Mouse (Mus musculus) Patski (cell line): ENCODE data around the gene Jak1. TPM values are rescaled to one million over a fixed set of nuclear protein-coding genes. Genes with fewer than 3 reads are reported as not detected.
A peak's percentile ranks its signal among the peaks of the same experiment; 100 is the strongest.

Source experiments
- ATAC-seq: fragments of 100-300 bp; one replicate; pipeline ENCODE4 v1.8.0; 2021
- CTCF ChIA-PET: fragments of 350-600 bp; sonication (Branson Sonifier 250); formaldehyde crosslinking; loops from one replicate; lab custom pipeline; 2022; ENCODE audit warnings: inconsistent platforms; lab: Charles Lee
- POLR2A ChIA-PET: fragments of 350-600 bp; sonication (Branson Sonifier 250); formaldehyde crosslinking; loops from one replicate; lab custom pipeline; 2022; ENCODE audit warnings: antibody characterized with exemption, inconsistent platforms; lab: Charles Lee
- DNase-seq: peaks from one replicate; pipeline ENCODE4 v3.0.0-alpha.2; 2011; ENCODE audit warnings: low read depth, low spot score
- H3K27me3 ChIP-seq: fragments of 371-371 bp; one replicate; pipeline ENCODE4 v1.5.1; 2021
- CTCF ChIP-seq: fragments of 100-300 bp; IDR thresholded peaks from one replicate; pipeline ENCODE4 v1.5.1; 2021
- in situ Hi-C: fragments of 300-500 bp; cut with MboI; formaldehyde crosslinking; loops from 3 replicates; pipeline ENCODE4 v1.11.1; 2018; ENCODE audit warnings: low pct_unique_long_range_greater_than_20kb, mixed read lengths
- polyA plus RNA-seq: library from polyadenylated mRNA; unstranded; gene quantifications from one replicate; pipeline ENCODE4 v1.2.3, GENCODE M21; 2021

Gene Jak1
- polyA plus RNA-seq, 1 experiment from 2014 or later, result 115 TPM

- TF ChIP-seq CTCF, result no peak
- no peaks in the 10 kb centered on the region for H3K27me3 ChIP-seq
- POLR2A ChIA-PET, result no interaction called here
- in situ Hi-C loops, result no loop called here
- CTCF ChIA-PET, result interaction anchor here (0.8 to 1.5 kb wide), 2 partner anchors 10 to 11 kb away, joined by 3 to 6 read pairs; no protein-coding TSS in a partner anchor
- no peak for DNase-seq
- no peak for ATAC-seq
These were observed 45.2 kb downstream of the Jak1 start for GRCm38 (mm10) chr4:101219839-101220238.

- no peak for DNase-seq
- H3K27me3 ChIP-seq, result no peaks in the 10 kb centered on the region
- no peak for TF ChIP-seq CTCF
- ATAC-seq, result no peak
- CTCF ChIA-PET, result interaction anchor here (1.5 kb wide), 2 partner anchors 15 to 132 kb away, joined by 3 to 4 read pairs; no protein-coding TSS in a partner anchor
- POLR2A ChIA-PET, result interaction anchor here (0.6 kb wide), 1 partner anchor 21 kb away, joined by 3 read pairs; no protein-coding TSS in a partner anchor
- in situ Hi-C loops, result no loop called here
These were observed 48.0 kb downstream of the Jak1 start for GRCm38 (mm10) chr4:101217026-101217540.

GRCm38 (mm10) chr4:101216286-101216685 is 48.8 kb downstream of the Jak1 start:
- no peaks in the 10 kb centered on the region for H3K27me3 ChIP-seq
- in situ Hi-C loops, result no loop called here
- POLR2A ChIA-PET, result no interaction called here
- DNase-seq (no peak), ATAC-seq (no peak)
- CTCF ChIA-PET, result no interaction called here
- no peak for TF ChIP-seq CTCF

GRCm38 (mm10) chr4:101213477-101213876 is 51.6 kb downstream of the Jak1 start:
- in situ Hi-C loops, result no loop called here
- no peaks in the 10 kb centered on the region for H3K27me3 ChIP-seq
- POLR2A ChIA-PET, result no interaction called here
- TF ChIP-seq CTCF, result no peak
- CTCF ChIA-PET, result no interaction called here
- no peak for DNase-seq
- no peak for ATAC-seq

- ChIA-PET CTCF (no interaction called here), POLR2A (no interaction called here)
- H3K27me3 ChIP-seq, result no peaks in the 10 kb centered on the region
- ATAC-seq (no peak), DNase-seq (no peak)
- no peak for TF ChIP-seq CTCF
- in situ Hi-C loops, result no loop called here
These were observed 57.6 kb downstream of the Jak1 start for GRCm38 (mm10) chr4:101207492-101207891.

- CTCF ChIA-PET, result no interaction called here
- no peak for DNase-seq
- in situ Hi-C loops, result no loop called here
- TF ChIP-seq CTCF, result no peak
- no peak for ATAC-seq
- POLR2A ChIA-PET, result interaction anchor here (1.0 kb wide), 1 partner anchor 58 kb away, joined by 3 read pairs; no protein-coding TSS in a partner anchor
- no peaks in the 10 kb centered on the region for H3K27me3 ChIP-seq
These were observed 61.6 kb downstream of the Jak1 start for GRCm38 (mm10) chr4:101203518-101203917.

GRCm38 (mm10) chr4:101202626-101203025 is 62.5 kb downstream of the Jak1 start:
- ATAC-seq (peak; percentile 99), DNase-seq (peak; percentile 80)
- TF ChIP-seq CTCF, result no peak
- in situ Hi-C loops, result no loop called here
- CTCF ChIA-PET, result interaction anchor here (0.9 to 1.1 kb wide), 2 partner anchors 15 to 154 kb away, joined by 3 read pairs; no protein-coding TSS in a partner anchor
- H3K27me3 ChIP-seq, result no peaks in the 10 kb centered on the region
- POLR2A ChIA-PET, result no interaction called here

GRCm38 (mm10) chr4:101199433-101200081 is 65.5 kb downstream of the Jak1 start:
- no peaks in the 10 kb centered on the region for H3K27me3 ChIP-seq
- no peak for TF ChIP-seq CTCF
- ATAC-seq (no peak), DNase-seq (no peak)
- ChIA-PET CTCF (interaction anchor here (1.3 kb wide), 1 partner anchor 32 kb away, joined by 3 read pairs; no protein-coding TSS in a partner anchor), POLR2A (no interaction called here)
- in situ Hi-C loops, result no loop called here

- DNase-seq, result no peak
- ChIA-PET POLR2A (no interaction called here), CTCF (no interaction called here)
- no peak for TF ChIP-seq CTCF
- H3K27me3 ChIP-seq, result no peaks in the 10 kb centered on the region
- in situ Hi-C loops, result no loop called here
- ATAC-seq, result no peak
These were observed 66.7 kb downstream of the Jak1 start for GRCm38 (mm10) chr4:101198333-101198732.

- ATAC-seq (no peak), DNase-seq (no peak)
- H3K27me3 ChIP-seq, result no peaks in the 10 kb centered on the region
- no peak for TF ChIP-seq CTCF
- in situ Hi-C loops, result no loop called here
- ChIA-PET POLR2A (no interaction called here), CTCF (interaction anchor here (1.4 kb wide), 1 partner anchor 56 kb away, joined by 4 read pairs; no protein-coding TSS in a partner anchor)
These were observed 67.5 kb downstream of the Jak1 start for GRCm38 (mm10) chr4:101197421-101198170.

GRCm38 (mm10) chr4:101196407-101196806 is 68.7 kb downstream of the Jak1 start:
- H3K27me3 ChIP-seq, result no peaks in the 10 kb centered on the region
- ChIA-PET CTCF (interaction anchor here (1.4 kb wide), 1 partner anchor 57 kb away, joined by 4 read pairs; no protein-coding TSS in a partner anchor), POLR2A (interaction anchor here (0.5 kb wide), 1 partner anchor 21 kb away, joined by 3 read pairs; no protein-coding TSS in a partner anchor)
- DNase-seq (no peak), ATAC-seq (no peak)
- no peak for TF ChIP-seq CTCF
- in situ Hi-C loops, result no loop called here
